Mouse (Mus musculus): ENCODE data around the gene Fadd.

Fadd gene

DNA sequence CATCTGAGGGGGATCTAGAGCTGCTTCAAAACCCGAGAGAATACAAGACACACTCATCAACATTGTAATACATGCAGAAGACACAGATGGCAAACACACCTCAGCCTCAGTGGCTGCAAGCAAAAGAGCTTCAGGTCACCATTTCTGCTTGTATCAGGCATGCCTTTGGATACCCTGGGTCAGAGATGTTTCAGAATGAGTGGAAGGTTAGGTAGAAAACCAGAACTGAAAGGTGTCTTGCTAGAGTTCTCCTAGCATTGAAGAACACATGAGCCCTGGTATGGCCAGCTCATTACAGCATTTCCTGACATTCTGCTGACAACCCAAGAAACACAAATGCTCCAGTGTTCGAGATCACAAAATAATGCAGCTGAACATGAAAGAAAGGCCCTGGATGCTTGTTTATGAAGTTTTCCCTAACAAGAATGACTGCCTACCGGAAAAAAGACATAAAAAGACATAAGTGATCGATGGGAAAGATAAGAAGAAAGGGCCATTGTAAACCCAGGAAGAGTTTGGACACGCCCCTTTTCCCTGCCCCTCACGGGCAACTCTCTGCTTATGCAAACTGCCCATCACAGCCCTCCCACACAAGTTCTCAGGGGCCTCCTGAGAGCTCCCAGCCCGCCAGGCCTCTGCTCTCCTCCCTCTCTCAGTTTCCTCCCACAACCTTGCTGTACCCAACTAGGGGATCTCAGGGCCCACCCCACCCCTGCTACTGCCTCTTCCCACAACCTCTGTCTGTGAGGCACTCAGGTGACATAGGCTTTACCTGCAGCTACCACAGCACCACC, 50.5 kb downstream of the Fadd start:
- DNase-seq (ENCODE audit: low read depth, low spot score), result no peak

DNA sequence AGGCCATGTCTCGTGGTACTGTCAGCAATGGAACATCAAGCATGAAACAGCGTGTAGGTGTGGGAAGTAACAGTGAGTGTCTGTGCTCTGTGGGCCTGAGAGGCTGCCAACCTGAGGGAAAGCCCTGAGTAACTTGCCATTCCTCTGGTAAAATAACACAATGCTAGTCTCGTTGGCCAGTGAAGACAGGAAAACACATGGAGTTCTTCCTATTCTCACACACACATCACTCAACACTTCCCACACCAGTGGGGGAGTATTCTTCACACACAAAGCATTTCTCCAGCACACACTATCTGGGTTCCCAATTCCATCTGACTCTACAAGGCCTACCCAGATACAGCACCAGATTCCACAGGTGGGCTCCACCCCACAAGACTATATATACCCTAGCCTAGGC, 52.4 kb downstream of the Fadd start:
- DNase-seq (ENCODE audit: low read depth, low spot score), result no peak

DNA sequence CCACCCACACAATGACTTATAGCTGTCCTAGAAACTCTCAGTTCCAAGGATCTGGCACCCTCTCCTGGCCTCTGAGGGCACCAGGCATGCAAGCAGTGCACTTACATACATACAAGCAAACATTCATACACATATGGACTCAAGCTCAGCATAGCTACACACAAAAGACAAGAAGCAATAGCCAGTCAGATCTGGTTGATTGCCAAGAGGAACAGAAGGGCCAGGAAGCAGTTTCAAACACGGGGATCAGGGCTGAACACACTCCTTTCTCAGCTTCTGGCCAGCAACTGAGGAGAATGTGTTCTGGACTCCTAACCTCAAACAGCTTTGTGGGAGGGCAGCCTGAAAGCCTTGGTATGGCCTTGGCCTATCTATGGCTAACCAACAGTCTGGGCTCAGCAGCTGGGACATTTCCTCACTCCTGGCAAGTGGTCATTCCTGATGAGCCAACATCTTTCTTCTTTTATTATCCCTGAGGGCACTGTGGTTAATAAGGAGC, 54.5 kb downstream of the Fadd start:
- no peak for DNase-seq (ENCODE audit: low read depth, low spot score)
